Mouse (Mus musculus): ENCODE results near the gene Lamtor3.
"Not testable (repeated sequence)": the region's sequence is repeated elsewhere in the genome, so short reads cannot be mapped to it uniquely, and the experiment has no call there.

Lamtor3 gene

GRCm38 (mm10) chr3:137935570-137936525 lies 17.5 kb downstream of the Lamtor3 start:
- DNase-seq, result no peak

- DNase-seq, result no peak
Observed at GRCm38 (mm10) chr3:137936541-137936940, 18.2 kb downstream of the Lamtor3 start.

GRCm38 (mm10) chr3:137938608-137939007 lies 20.3 kb downstream of the Lamtor3 start:
- DNase-seq, result no peak

- no peak for DNase-seq
Observed at GRCm38 (mm10) chr3:137940757-137941156, 22.5 kb downstream of the Lamtor3 start.

- DNase-seq, result no peak
Observed at GRCm38 (mm10) chr3:137941555-137941954, 23.2 kb downstream of the Lamtor3 start.

GRCm38 (mm10) chr3:137942098-137942622 lies 23.9 kb downstream of the Lamtor3 start:
- DNase-seq, result no peak

- no peak for DNase-seq
Observed at GRCm38 (mm10) chr3:137943737-137944154, 25.4 kb downstream of the Lamtor3 start.

- no peak for DNase-seq
Observed at GRCm38 (mm10) chr3:137946827-137947226, 28.5 kb downstream of the Lamtor3 start.

- DNase-seq, result no peak
Observed at GRCm38 (mm10) chr3:137947525-137947924, 29.2 kb downstream of the Lamtor3 start.

GRCm38 (mm10) chr3:137950191-137950885 lies 32.0 kb downstream of the Lamtor3 start:
- no peak for DNase-seq

GRCm38 (mm10) chr3:137951302-137951701 lies 33.0 kb downstream of the Lamtor3 start:
- DNase-seq, result not testable (repeated sequence)

GRCm38 (mm10) chr3:137951819-137952218 lies 33.5 kb downstream of the Lamtor3 start:
- DNase-seq, result no peak

GRCm38 (mm10) chr3:137952225-137952913 lies 34.1 kb downstream of the Lamtor3 start:
- DNase-seq, result no peak

- no peak for DNase-seq
Observed at GRCm38 (mm10) chr3:137952914-137953880, 34.9 kb downstream of the Lamtor3 start.

GRCm38 (mm10) chr3:137954256-137954916 lies 36.1 kb downstream of the Lamtor3 start:
- DNase-seq, result no peak

GRCm38 (mm10) chr3:137955560-137956081 lies 37.3 kb downstream of the Lamtor3 start:
- DNase-seq, result no peak

- no peak for DNase-seq
Observed at GRCm38 (mm10) chr3:137957864-137958263, 39.6 kb downstream of the Lamtor3 start.

GRCm38 (mm10) chr3:137958352-137958751 lies 40.0 kb downstream of the Lamtor3 start:
- DNase-seq, result no peak

- DNase-seq, result no peak
Observed at GRCm38 (mm10) chr3:137959456-137959855, 41.1 kb downstream of the Lamtor3 start.

- no peak for DNase-seq
Observed at GRCm38 (mm10) chr3:137961736-137962385, 43.6 kb downstream of the Lamtor3 start.

Data from kidney, adult 11 months (tissue).